Mouse (Mus musculus): ENCODE data around the gene Bdkrb2.

Bdkrb2 gene

DNA sequence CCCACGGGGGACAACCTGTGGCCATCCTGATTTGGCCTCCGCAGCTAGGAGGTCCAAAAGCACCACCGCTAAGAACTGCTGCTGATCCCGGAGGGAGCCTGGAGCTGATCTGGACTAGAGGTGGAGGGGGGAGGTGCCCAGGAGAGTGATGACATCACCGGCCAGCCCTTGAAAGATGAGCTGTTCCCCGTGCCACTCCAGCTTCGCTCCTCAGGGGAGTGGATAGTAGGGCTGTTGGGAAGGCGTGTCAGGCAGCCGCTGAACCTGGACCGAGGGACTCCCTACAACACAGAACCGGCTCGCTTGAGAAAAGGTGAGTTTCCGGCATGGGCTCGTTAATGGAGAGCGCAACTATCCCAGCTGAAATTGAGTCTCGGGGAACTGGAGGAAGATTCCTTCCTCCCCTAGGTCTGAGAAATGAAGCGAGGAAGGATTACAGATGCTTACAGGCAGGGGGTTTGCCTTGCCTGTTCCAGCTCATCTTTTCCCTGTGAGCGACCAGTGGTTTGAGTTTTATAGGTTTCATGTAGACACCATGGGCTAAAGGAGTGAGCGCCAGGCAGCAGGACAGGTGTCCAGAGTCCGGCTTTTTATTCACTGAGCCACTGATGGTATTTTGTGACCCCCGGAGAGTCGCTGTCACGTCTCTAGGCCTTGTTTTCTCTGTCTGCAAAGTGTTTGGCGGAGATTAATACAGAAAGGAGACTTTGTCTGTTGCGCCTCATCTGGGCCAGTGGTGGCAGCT lies at the start of gene Bdkrb2:
TSS of gene Bdkrb2 (plus strand) at position 291 of the 745 bp plus-strand sequence.
- DNase-seq (ENCODE audit: low read depth, low spot score) = peak; percentile 74

DNA sequence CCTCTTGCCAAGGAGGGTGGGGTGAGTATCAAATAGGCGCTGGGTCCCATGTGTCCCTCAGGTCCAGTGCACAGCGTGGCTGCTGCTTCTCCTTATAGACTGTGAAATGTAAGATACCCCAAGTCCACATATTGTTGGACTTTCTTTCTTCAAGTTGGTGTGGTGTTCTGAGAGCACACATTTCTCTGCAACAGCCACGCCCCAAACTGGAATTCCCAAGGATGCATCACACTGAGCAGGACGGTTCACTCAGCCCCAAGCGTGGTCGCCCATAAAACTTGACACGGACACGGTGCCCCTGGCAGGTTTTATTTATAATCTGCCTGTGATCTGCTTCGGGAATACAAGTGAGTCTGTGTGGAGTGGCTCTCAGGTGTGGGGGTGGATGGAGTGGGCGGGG lies 48.9 kb upstream of the Bdkrb2 start:
- DNase-seq (ENCODE audit: low read depth, low spot score) = no peak

GRCm38 (mm10) chr12:105517026-105517675 lies 45.9 kb upstream of the Bdkrb2 start:
- no peak for DNase-seq (ENCODE audit: low read depth, low spot score)

GRCm38 (mm10) chr12:105519851-105520250 lies 43.2 kb upstream of the Bdkrb2 start:
- no peak for DNase-seq (ENCODE audit: low read depth, low spot score)

DNA sequence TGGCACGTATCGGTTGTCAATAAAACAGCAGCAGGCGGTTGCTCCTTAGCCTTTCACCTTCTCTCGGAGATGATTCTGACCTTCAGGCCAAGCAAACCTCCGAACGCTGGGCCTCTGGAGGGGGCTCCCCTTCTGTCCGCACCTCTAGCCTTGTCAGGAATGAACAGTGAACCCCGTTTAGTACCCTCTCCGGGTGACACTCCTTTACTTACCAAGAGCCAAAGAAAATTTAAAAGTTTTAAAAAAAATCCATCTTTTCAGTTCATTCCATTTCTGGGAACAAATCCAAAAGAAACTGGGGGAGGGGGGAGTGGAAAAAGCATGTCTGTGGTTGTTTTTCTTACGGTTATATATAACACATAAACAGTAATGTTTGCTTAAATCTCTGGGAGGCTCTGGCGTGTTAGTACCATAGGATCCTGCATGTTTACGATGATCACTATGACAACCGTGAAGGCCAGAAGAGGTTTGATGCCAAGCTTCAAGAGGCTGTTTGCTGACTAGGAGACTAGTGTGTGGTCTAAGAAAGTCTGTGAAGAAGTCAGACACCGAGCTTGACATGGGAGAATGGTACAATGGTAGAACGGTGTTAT lies 41.8 kb upstream of the Bdkrb2 start:
- no peak for DNase-seq (ENCODE audit: low read depth, low spot score)

DNA sequence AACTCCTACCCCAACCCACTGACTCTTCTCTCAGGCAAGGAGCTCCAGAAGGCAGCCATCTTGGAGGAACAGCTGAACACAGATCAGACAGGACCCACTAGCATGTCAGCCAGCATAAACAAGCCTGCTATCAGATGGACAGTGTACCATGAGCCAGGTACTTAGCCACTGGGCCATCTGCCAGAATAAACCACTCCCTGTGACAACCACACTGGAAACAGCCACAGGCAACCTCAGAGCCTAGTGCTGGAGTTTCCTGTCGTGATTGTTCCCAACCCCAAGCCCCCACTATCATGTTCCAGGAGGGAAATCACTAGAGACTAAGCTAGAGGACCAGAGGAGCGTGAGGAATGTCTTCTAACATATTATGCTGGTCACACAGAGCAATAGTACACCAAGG lies 39.3 kb upstream of the Bdkrb2 start:
- no peak for DNase-seq (ENCODE audit: low read depth, low spot score)

DNA sequence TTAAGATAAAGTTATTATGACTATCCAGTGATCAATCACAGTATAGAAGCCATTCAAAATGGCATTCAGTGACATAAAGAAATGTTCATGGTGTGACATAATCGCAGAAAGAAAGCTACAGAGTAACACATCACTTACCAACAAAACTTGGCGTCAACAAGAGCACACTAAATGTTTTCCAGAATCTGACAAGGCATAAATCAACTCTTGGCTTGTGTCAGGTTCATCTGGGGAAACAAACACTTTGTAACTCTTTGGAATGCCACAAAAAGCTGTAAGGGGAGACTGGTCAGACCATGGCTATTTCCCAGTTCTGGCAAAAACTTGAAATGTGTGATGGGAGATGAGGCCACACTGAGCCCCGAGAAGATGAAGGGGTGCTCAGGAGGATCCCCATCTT lies 36.8 kb upstream of the Bdkrb2 start:
- no peak for DNase-seq (ENCODE audit: low read depth, low spot score)

- no peak for DNase-seq (ENCODE audit: low read depth, low spot score)
These were observed 36.2 kb upstream of the Bdkrb2 start for GRCm38 (mm10) chr12:105526829-105527228.

- no peak for DNase-seq (ENCODE audit: low read depth, low spot score)
These were observed 33.5 kb upstream of the Bdkrb2 start for GRCm38 (mm10) chr12:105529545-105529944.

- peak; percentile 52 for DNase-seq (ENCODE audit: low read depth, low spot score)
These were observed 31.2 kb upstream of the Bdkrb2 start for GRCm38 (mm10) chr12:105531724-105532371.

GRCm38 (mm10) chr12:105534842-105535241 lies 28.2 kb upstream of the Bdkrb2 start:
- no peak for DNase-seq (ENCODE audit: low read depth, low spot score)

DNA sequence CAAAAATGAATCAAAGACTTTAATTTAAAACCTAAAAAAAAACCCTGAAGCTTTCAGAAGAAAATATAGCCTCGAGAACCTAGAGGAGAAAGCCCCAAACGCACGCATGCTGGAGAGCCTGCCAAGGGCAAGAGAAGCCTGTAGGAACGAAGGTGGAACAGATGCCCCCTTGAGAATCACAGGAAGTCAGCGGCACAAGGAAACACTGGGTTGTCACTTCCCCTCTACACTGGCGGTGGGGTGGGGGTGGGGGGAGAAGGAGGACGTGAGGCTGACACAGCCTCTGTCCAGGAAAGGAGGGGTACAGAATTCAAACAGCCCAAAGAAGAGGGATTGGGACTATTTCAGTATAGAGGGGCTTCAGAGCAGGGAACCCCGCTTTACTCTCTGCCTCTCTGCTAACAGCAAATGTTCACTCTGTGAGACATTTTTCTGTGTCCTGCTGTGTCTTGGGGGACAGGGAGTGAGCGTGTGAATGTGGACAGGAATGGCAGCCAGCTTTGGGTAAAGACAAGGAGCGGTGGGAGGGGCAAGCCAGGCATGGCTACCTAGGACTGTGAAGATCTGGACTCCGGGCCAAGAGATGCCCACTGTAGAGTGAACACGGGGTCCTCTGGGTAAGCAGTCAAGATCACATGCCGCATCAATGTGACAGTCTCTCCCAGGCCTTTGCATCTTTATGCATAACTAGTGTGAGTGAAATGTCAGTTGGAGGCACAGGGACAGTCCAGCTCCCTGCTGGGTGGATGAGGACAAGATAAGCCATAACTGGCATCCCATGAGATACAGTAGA lies 26.9 kb upstream of the Bdkrb2 start:
- DNase-seq (ENCODE audit: low read depth, low spot score) = no peak

DNA sequence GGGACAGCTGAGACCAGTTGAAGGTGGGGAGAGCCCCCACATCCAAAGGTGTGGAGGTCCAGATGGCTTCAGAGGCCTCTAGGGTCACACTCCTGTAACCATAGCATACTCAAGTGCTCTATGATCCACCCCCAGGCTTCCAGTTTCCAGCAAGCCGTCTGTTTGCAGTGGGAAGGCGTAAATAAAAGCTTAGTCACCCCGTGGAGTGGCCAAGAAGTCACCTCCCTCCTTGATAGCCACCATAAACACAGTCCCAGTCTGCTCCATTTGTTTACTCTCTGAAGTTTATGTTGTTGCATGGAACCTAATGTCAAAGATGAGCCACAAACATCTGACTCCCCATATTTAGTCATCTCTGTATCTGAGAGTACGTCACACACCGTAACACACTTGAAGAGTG lies 25.9 kb upstream of the Bdkrb2 start:
- no peak for DNase-seq (ENCODE audit: low read depth, low spot score)

- no peak for DNase-seq (ENCODE audit: low read depth, low spot score)
These were observed 23.4 kb upstream of the Bdkrb2 start for GRCm38 (mm10) chr12:105539649-105540048.

DNA sequence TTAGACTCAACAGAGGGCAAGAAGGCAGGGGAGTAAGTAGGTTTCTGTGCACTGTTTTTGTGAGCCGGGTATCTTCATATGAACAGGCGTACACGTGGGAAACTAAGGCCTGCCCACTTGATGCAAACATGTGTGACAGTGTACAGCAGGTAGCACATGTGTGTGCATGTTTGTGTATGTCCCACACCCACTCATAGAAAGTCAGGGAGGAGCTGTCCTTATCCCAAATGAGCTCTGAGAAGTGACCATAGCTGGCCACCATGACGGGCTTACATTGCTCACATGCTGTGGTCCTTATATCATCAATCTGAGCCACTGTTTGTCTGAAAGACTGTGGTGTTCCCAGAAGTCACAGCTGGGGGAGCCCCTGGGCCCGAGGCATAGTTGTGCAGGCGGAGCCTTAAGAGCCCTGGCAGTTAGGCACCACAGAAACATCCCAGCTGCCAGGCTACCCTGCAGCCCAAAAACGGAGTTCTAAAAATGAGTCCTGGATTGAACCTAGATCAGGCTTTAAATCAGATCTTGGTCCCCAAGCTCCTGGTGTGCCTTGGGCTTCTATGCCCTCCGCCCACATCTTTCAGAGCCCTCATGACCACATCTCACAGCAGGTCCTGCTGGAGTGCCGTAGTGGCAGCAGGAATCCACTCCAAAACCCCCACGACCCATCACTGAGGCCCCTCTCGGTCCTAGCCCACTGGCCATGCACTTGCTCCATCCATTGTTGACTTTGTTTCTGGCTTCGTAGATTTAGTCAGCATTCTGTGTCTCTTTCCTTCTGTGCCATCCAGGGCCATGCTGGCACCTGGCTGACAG lies 21.2 kb upstream of the Bdkrb2 start:
- DNase-seq (ENCODE audit: low read depth, low spot score) = no peak

DNA sequence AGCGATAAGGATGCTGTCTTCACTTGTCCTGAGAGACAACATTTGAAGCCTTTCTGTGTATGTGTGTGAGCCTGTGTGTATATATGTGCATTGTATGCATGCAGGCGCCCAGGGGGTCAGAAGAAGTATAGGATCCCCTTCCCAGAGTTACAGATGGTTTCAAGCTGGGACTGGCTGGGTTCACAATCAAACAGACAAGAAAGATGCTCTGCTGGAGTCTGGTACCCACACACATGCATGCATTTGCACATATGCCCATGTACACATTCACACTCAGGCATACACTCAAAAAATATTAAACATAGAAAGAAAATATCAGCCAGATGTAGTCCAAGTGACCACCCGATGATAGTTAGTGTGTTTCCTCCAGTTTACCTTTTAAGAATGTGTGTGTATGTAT lies 20.5 kb upstream of the Bdkrb2 start:
- DNase-seq (ENCODE audit: low read depth, low spot score) = no peak

- no peak for DNase-seq (ENCODE audit: low read depth, low spot score)
These were observed 19.9 kb upstream of the Bdkrb2 start for GRCm38 (mm10) chr12:105543176-105543575.

- no peak for DNase-seq (ENCODE audit: low read depth, low spot score)
These were observed 19.3 kb upstream of the Bdkrb2 start for GRCm38 (mm10) chr12:105543751-105544150.

DNA sequence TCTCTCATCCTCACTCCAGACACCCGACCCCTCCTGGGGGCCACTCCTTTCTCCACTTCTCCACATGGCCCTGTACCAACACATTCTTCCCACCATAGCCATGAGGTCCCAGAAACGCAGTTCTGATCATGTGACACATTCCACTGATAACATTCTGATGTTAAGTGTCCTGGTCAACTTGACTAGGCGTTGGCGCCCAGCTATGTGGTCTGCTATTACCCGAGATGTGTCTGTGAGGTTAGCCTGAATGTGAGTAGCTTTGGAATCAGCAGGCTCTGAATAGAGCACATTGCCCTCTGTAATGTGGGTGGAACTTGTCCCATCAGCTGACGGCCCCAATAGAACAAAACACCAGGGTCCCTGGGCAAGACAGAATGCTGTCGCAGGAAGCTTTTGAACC lies 18.2 kb upstream of the Bdkrb2 start:
- DNase-seq (ENCODE audit: low read depth, low spot score) = no peak

DNA sequence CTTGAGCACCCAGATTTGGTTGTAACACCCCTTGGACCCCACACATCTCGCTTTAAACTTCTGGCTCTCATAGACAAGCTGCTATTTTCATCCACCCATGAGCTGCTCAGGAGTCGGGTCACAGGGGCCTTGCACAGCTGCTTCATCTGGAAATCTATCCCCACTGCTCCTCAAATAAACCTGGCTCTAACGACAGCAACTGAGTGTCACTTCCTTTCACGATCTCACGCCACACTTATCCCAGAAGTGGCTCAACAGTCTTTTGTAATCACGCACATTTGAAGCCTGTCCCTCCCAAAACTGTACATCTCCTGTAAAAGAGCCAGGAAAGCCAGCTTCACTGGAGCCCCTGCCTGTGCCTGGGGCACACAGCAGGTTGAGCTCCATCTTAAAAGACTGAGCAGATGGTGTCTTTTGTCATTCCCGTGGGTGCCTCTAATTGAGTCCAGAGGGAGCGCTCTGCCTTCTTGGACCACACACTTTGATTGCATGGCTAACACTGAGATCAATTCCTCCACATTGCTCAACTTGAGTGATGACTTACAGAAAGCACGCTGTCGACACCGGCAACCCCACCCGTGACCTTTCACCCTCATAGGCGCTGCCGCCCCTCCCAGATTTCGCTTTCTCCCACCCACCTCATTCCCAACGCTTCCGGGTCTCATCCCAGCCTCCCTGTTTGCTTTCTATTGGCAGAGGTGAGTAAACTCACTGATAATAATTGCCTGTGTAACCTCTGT lies 17.2 kb upstream of the Bdkrb2 start:
- peak; percentile 61 for DNase-seq (ENCODE audit: low read depth, low spot score)

Measured in mesoderm, embryonic 11.5 days (tissue).